Mouse (Mus musculus): ENCODE data around the gene Clybl. TPM values are rescaled to one million over a fixed set of nuclear protein-coding genes. Genes with fewer than 3 reads are reported as not detected.

Clybl gene
- total and polyA plus RNA-seq, 3 experiments, result 13.4 to 36.6 TPM; not detected in 1

- no peak overlapping the region for H3K9ac ChIP-seq (ENCODE audit: control insufficient read depth, low read depth, low read length, poor library complexity, severe bottlenecking)
- H3K36me3 ChIP-seq (ENCODE audit: control insufficient read depth in 1 of 2, insufficient read depth in 2 of 2, low read length in 2 of 2), result no peaks in the 10 kb centered on the region
- H3K27me3 ChIP-seq (ENCODE audit: control insufficient read depth in 1 of 2, insufficient read depth in 2 of 2, low read length in 2 of 2), result no peaks in the 10 kb centered on the region
- no peak overlapping the region for H3K27ac ChIP-seq (ENCODE audit: control insufficient read depth, low read depth, low read length)
- H3K79me2 ChIP-seq (ENCODE audit: control insufficient read depth, insufficient read depth, low read length, poor library complexity), result no peaks in the 10 kb centered on the region
- no peak for DNase-seq (ENCODE audit: low read depth, low spot score)
- no peaks in the 10 kb centered on the region for H3K9me3 ChIP-seq (replicated peaks; ENCODE audit: insufficient read depth, low read length)
- TF ChIP-seq RCOR1 (IDR thresholded peaks at IDR 0.05; ENCODE audit: low read depth, low read length) (no peak), ZKSCAN1 (IDR thresholded peaks at IDR 0.05; ENCODE audit: low read depth, low read length) (no peak), POLR2AphosphoS2 (IDR thresholded peaks at IDR 0.05; ENCODE audit: low read length) (no peak), MYB (IDR thresholded peaks at IDR 0.05; ENCODE audit: low read depth, low read length) (no peak), MAFK (IDR thresholded peaks at IDR 0.05; ENCODE audit: borderline replicate concordance, low read depth, low read length) (no peak), ELF1 (IDR thresholded peaks at IDR 0.05; ENCODE audit: low read depth, low read length) (no peak), KAT2A (conservative IDR thresholded peaks at IDR 0.05; ENCODE audit: low read depth, low read length) (no peak), TCF12 (IDR thresholded peaks at IDR 0.05; ENCODE audit: low read depth, low read length) (no peak), GATA1 (IDR thresholded peaks at IDR 0.05; ENCODE audit: low read depth, low read length) (no peak), SIN3A (IDR thresholded peaks at IDR 0.05; ENCODE audit: low read length) (no peak), CTCF (IDR thresholded peaks at IDR 0.05 in 2 of 3, conservative IDR thresholded peaks at IDR 0.05 in 1 of 3; ENCODE audit: control insufficient read depth in 1 of 3, insufficient read depth in 1 of 3, low read depth in 2 of 3, low read length in 3 of 3, poor library complexity in 1 of 3, severe bottlenecking in 1 of 3) (no peak), MAZ (IDR thresholded peaks at IDR 0.05; ENCODE audit: low read depth, low read length) (no peak), UBTF (IDR thresholded peaks at IDR 0.05; ENCODE audit: borderline replicate concordance, insufficient read depth, low read depth, low read length) (no peak)
- no peaks in the 10 kb centered on the region for H3K4me1 ChIP-seq (ENCODE audit: control insufficient read depth in 1 of 2, insufficient read depth in 2 of 2, low read length in 2 of 2)
- H3K4me3 ChIP-seq (ENCODE audit: control insufficient read depth in 1 of 2, insufficient read depth in 1 of 2, low read depth in 2 of 2, low read length in 2 of 2), result no peak overlapping the region
Observed at GRCm38 (mm10) chr14:122384447-122385237, 203.1 kb downstream of the Clybl start.

- H3K9ac ChIP-seq (ENCODE audit: control insufficient read depth, low read depth, low read length, poor library complexity, severe bottlenecking), result no peak overlapping the region
- no peaks in the 10 kb centered on the region for H3K79me2 ChIP-seq (ENCODE audit: control insufficient read depth, insufficient read depth, low read length, poor library complexity)
- no peak overlapping the region for H3K27ac ChIP-seq (ENCODE audit: control insufficient read depth, low read depth, low read length)
- no peaks in the 10 kb centered on the region for H3K9me3 ChIP-seq (replicated peaks; ENCODE audit: insufficient read depth, low read length)
- no peak for DNase-seq (ENCODE audit: low read depth, low spot score)
- H3K27me3 ChIP-seq (ENCODE audit: control insufficient read depth in 1 of 2, insufficient read depth in 2 of 2, low read length in 2 of 2), result no peaks in the 10 kb centered on the region
- TF ChIP-seq MAX (IDR thresholded peaks at IDR 0.05; ENCODE audit: low read length) (no peak), TBP (IDR thresholded peaks at IDR 0.05; ENCODE audit: low read depth, low read length) (no peak), MYB (IDR thresholded peaks at IDR 0.05; ENCODE audit: low read depth, low read length) (no peak), ZKSCAN1 (IDR thresholded peaks at IDR 0.05; ENCODE audit: low read depth, low read length) (no peak), ZMIZ1 (IDR thresholded peaks at IDR 0.05; ENCODE audit: low read depth, low read length) (no peak), CHD2 (IDR thresholded peaks at IDR 0.05; ENCODE audit: low read length) (no peak), POLR2AphosphoS5 (IDR thresholded peaks at IDR 0.05; ENCODE audit: borderline replicate concordance, low read depth, low read length) (no peak), USF2 (IDR thresholded peaks at IDR 0.05; ENCODE audit: borderline replicate concordance in 1 of 2, insufficient read depth in 1 of 2, low read depth in 1 of 2, low read length in 2 of 2) (no peak), SMC3 (IDR thresholded peaks at IDR 0.05; ENCODE audit: low read depth, low read length) (no peak), ZNF384 (IDR thresholded peaks at IDR 0.05; ENCODE audit: low read depth, low read length) (no peak), UBTF (IDR thresholded peaks at IDR 0.05; ENCODE audit: borderline replicate concordance, insufficient read depth, low read depth, low read length) (no peak), MEF2A (IDR thresholded peaks at IDR 0.05; ENCODE audit: extremely low read depth, insufficient replicate concordance, low read depth, low read length, poor library complexity, severe bottlenecking) (no peak), CTCF (IDR thresholded peaks at IDR 0.05 in 2 of 3, conservative IDR thresholded peaks at IDR 0.05 in 1 of 3; ENCODE audit: control insufficient read depth in 1 of 3, insufficient read depth in 1 of 3, low read depth in 2 of 3, low read length in 3 of 3, poor library complexity in 1 of 3, severe bottlenecking in 1 of 3) (no peak), GABPA (IDR thresholded peaks at IDR 0.05; ENCODE audit: low read depth, low read length) (no peak), RAD21 (IDR thresholded peaks at IDR 0.05; ENCODE audit: low read depth, low read length) (no peak), GATA1 (IDR thresholded peaks at IDR 0.05; ENCODE audit: low read depth, low read length) (no peak), ELF1 (IDR thresholded peaks at IDR 0.05; ENCODE audit: low read depth, low read length) (no peak), MAZ (IDR thresholded peaks at IDR 0.05; ENCODE audit: low read depth, low read length) (no peak), KAT2A (conservative IDR thresholded peaks at IDR 0.05; ENCODE audit: low read depth, low read length) (no peak)
- no peak overlapping the region for H3K4me3 ChIP-seq (ENCODE audit: control insufficient read depth in 1 of 2, insufficient read depth in 1 of 2, low read depth in 2 of 2, low read length in 2 of 2)
- no peaks in the 10 kb centered on the region for H3K4me1 ChIP-seq (ENCODE audit: control insufficient read depth in 1 of 2, insufficient read depth in 2 of 2, low read length in 2 of 2)
- no peaks in the 10 kb centered on the region for H3K36me3 ChIP-seq (ENCODE audit: control insufficient read depth in 1 of 2, insufficient read depth in 2 of 2, low read length in 2 of 2)
Observed at GRCm38 (mm10) chr14:122385238-122385534, 203.7 kb downstream of the Clybl start.
